Mouse (Mus musculus) mesoderm, embryonic 11.5 days (tissue): ENCODE data around the gene Ntpcr.

Experiments
- DNase-seq: peaks from one replicate; pipeline ENCODE4 v3.0.0-alpha.2; 2012; ENCODE audit warnings: low read depth, low spot score

Gene Ntpcr

GRCm38 (mm10) chr8:125775031-125775430 lies 45.3 kb downstream of the Ntpcr start:
- DNase-seq: no peak

DNA sequence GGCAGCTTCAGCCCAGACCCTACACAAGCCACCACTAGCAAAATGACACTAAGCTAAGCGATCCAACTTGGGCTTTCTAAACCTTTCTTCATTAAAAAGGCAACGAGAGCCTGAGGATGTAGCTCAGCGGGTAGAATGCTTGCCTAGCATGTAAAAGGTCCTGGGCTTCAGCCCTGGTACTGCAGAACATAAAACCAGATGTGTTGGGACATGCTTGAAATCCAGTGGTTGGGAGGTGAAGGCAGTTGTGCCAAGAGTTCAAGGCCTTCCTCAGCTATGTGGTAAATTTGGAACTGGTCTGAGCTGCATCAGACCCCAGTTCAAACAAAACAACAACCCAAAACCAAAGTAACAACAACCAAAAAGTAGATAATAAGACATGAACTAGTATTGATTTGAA lies 46.6 kb downstream of the Ntpcr start:
- no peak for DNase-seq

GRCm38 (mm10) chr8:125776800-125777199 lies 47.0 kb downstream of the Ntpcr start:
- no peak for DNase-seq

- no peak for DNase-seq
These were observed 47.9 kb downstream of the Ntpcr start for GRCm38 (mm10) chr8:125777478-125778164.

DNA sequence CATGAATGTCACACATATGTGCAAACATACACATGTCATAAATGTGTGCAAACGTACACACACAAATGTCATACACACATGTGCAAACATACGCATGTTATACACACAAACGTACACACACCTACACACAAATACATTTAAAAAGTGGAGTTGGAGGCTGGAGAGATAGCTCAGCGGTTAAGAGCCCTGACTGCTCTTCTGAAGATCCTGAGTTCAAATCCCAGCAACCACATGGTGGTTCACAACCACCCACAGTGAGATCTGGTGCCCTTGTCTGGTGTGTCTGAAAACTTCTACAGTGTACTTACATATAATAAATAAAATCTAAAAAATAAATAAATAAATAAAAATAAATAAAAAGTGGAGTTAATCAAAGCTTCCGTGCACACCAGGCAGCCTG lies 49.2 kb downstream of the Ntpcr start:
- no peak for DNase-seq

GRCm38 (mm10) chr8:125779656-125780055 lies 49.9 kb downstream of the Ntpcr start:
- DNase-seq: no peak

GRCm38 (mm10) chr8:125782161-125782560 lies 52.4 kb downstream of the Ntpcr start:
- no peak for DNase-seq

DNA sequence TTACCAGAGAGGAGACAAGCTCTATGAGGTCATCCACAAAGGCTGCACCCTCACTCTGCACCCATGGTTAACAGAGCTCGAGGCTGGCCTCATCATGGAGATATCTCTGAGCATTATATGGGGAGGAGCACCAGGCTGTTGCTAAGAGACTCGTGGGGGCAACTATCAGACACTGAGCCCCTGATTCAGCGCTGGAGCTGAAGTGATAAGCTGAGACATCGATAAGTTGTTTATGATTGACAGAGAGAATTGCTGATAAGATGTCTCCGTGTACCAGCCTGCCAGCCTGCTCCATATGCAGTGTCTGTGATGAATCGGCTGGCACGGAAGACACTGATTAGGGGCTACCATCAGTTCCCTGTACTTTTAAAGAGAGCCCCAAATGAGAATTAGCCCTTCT lies 57.1 kb downstream of the Ntpcr start:
- no peak for DNase-seq

GRCm38 (mm10) chr8:125792816-125793455 lies 63.2 kb downstream of the Ntpcr start:
- DNase-seq: no peak

- DNase-seq: no peak
These were observed 65.6 kb downstream of the Ntpcr start for GRCm38 (mm10) chr8:125795341-125795740.

- no peak for DNase-seq
These were observed 67.2 kb downstream of the Ntpcr start for GRCm38 (mm10) chr8:125796970-125797369.
